Mouse (Mus musculus): ENCODE data around the gene Zeb2.
A peak's percentile ranks its signal among the peaks of the same experiment; 100 is the strongest.
"Not testable (repeated sequence)": the region's sequence is repeated elsewhere in the genome, so short reads cannot be mapped to it uniquely, and the experiment has no call there.

The Zeb2 gene

DNA sequence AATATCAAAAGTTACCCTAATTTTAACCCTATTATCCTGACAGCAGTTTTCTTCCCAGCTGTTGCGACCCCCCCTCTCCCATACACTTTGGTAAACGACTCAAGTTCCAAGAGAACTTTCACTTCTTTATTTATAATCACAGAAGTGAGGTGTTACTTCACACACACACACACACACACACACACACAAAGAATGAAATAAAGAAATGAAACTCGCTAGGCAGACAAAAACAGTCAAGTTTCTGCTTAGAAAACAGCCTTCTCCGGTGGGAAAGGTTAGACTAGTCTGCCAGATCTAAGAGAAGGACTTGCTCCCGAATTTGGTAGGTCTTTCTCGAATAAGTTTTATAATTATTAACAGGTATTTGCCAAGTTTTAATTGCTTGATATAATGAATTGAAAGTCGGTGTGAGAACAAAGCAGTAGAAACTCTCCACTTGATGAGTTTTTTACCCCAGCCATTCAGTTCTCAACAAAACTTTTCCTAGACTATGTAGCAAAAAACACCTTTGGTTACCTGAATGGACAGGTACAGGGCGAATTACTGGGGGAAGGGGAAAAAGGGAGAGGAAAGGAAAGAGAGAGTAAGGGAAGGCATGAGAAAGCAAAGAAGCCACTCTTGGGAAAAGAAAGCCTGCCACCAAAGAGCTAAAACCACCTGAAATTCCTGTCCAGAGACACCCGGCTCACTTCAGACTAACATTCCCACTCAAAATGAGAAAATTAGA lies 5.0 kb downstream of the Zeb2 start:
- peak in 1 of 2 experiments; percentile 47 for DNase-seq (ENCODE audit: low spot score in 2 of 2)

DNA sequence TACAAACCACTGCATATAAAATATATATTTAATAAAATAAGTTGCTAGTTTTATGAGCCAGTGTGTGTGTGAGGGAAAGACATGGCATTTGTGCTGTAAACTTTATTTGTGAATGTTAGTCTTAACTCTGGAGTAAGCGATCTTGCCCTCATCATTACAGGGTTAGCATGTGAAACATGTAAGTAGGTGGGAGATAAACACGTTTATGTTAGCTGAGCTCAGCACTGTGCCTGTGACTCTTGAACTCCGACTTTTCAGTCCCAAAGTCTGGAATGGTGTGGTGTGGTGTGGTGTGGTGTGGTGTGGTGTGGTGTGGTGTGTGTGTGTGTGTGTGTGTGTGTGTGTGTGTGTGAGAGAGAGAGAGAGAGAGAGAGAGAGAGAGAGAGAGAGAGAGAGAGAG lies 5.6 kb downstream of the Zeb2 start:
- DNase-seq (ENCODE audit: low spot score in 2 of 2): not testable (repeated sequence)

DNA sequence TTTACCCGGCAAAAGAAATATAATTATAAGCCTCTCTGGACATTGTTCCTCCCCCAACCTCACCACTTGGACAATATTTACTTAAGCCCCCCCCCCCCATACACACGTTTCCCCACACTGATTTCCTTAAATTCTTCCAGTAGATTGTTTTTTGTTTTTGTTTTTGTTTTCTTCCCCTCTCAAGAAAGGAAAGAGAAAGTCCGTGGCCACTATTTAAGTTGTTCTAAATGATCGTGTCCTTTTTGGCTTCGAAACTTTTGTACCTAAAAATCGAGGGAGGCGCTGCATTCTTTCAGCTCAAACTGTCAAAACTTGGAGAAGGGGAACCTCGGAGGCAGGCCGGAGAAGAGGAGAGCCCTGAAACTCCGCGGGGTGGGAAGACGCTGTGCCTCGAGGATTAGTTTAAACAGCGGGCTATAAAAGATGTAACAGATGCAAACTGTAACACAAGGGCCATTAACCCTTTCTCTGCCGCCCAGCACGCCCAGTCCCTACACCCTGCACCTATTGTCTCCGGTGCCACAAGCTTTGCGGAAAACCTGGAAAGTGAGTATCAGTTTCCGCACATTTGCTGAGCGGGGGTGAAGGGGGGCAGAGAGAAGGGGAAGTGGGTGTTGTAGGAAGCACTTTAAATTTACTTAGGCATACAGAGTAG lies 6.3 kb downstream of the Zeb2 start:
- DNase-seq (ENCODE audit: low spot score in 2 of 2): peak in 1 of 2 experiments; percentile 57

DNA sequence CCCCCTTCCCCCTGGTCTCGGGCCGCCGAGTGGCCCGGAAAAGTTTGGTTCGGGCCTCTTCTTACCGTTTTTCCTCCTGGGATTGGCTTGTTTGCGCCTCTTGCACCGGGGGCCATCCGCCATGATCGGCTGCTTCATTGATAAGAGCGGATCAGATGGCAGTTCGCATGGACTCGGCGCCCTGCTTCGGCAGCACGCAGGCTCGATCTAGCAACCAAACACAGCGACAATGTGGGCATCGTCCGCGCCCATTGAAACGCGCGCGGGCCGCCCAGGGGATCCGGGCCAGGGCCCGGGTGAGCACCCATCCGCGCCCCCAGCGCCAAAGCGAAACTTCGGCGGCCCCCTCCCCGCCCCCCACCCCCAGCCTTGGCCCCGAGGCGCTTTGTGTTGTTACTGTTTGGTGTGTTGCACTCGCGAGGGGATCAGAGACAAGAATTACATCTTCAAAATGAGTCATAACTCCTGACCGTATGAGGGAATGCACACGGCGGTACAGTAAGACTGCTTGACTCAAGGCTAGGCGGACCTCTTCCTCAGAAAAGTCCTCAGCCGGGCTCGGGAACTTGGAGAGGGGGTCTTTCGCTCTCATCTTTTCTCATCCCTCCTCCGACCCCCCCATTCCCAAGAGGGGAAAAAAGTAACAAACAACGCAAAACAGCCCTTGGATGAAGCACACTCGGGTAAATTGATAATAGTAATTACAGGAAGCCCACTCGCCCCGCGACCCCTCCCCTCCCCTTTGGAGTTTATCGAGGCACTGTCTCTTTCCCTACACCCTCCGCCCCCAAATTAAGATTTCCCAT lies 7.0 kb downstream of the Zeb2 start:
- peak; percentile 70 to 73 for DNase-seq (ENCODE audit: low spot score in 2 of 2)

DNA sequence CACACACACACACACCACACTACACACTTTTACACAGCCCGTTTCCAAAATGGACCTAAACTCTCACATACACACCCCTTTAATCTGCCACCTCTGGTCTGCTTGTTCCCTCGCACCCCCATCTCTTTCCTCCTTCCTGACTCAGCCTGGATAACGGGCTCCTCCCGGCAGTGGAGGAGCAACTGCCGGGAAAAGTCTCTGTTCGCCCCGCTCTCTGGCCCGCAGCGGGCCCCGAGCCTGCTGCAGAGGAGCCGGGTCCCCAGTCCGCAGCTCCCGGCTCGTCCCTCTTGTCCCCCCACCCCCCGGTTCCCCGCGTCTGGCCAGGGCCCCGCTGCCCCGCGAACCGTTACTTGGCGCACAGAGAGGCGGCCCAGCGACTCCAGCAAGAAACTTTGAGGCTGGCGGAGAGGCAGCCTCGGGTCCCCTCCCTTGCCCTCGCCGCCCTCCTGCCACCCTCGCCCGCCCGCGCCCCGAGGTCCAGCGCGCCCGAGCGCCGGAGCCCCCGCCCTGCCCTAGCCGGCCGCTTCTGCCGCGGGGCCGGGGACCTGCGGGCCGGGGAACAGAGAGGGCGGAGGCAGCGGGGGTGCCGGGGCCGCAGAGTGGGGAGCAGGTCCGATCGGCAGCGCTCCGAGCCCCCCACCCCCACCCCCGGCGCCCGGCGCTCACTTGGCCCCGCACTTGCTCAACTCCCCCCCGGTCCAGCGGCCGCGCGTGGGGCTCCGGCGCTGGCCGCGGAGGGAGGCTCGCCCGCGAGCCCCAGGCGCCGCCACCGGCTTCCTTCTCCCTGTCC lies 7.8 kb downstream of the Zeb2 start:
- DNase-seq (ENCODE audit: low spot score in 2 of 2): no peak

DNA sequence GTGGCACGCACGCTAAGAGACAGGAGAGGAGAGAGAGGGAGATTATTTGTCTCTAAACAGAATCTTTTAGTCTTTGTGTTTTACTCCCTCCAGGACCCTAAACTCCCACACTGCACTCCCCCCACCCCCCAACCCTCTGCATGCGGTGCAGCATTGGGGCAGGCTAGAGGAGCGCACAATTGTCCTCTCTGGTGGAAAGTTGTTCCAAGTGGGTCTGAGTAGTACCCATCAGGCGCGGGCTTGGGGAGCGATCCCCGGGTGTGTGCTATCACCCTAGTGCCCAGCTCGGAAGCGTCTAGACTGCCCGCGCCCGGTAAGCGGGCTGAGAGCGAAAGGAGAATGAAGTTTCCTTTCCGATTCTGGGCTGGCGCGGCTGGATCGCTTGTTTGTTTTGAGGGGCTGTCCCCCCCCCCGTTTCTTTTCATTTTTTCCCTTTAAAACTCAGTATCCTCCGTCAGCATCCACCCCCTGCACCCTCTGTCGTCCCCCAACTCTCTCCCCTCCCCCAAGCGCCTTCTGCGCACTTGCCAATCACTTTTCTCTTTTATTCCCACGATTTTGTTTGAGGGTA lies 8.6 kb downstream of the Zeb2 start:
- peak in 1 of 2 experiments; percentile 51 for DNase-seq (ENCODE audit: low spot score in 2 of 2)

DNA sequence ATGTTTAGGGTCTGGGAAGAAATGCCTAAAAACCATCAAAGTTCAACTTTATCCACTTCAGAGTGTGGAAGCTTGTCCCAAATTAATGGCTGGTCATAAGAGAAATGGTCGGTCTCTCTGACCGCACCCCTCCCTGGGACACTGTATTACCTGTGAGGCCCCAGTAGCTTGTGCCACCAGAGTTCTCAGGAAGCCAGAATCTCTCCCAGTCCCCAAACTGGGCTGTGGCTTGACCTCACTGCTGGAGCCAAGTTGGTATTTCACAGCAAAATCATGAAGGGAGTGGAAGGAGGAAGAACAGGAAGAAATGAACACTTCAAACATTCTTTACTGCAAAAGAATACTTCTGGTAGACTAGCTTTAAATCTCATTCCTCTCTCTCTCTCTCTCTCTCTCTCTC lies 9.6 kb downstream of the Zeb2 start:
- DNase-seq (ENCODE audit: low spot score in 2 of 2): no peak

DNA sequence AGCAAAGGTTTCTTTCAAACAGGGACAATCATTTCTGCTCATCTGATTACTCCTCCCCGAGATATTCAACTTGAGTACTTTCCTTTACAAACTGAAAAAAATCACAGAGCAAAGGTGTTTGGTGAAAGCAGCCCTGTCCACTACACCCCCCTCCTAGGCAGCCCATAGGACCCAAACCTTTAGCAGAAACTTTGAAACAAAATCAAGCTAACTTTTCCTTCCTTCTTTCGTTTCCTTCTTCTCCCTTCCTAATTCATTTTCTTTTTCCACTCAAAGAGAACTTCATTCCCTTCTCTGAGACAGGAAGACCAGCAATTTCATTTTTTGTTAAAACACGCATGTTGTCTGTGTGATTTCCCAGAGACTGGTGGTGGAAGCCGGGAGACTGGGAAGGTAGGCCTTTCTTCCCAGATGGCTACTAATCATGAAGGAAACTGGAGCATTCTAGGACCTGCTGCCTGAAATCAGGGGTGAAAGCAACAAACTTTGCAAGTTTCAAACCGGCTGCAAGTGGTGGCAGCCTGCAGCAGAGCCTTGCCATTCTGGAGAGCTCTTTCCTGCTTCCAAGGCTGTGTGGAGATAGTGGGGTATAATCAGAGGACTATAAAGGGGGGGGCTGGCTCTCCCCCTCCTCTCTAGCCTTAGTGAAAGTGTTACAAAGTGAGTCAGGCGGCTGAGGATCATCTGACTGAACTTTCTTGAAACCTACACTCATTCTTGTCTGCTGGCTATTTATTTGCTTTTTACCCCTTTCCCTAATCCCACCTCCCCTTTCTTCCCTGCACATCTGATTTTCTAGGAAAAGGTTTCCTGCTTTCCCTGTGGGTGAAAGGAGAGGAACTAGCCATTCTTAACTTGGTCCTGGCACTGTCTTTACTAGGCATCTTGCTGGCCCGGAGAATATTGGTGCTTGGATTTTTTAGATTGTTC lies 11.0 kb downstream of the Zeb2 start:
- peak in 1 of 2 experiments; percentile 35 for DNase-seq (ENCODE audit: low spot score in 2 of 2)

DNA sequence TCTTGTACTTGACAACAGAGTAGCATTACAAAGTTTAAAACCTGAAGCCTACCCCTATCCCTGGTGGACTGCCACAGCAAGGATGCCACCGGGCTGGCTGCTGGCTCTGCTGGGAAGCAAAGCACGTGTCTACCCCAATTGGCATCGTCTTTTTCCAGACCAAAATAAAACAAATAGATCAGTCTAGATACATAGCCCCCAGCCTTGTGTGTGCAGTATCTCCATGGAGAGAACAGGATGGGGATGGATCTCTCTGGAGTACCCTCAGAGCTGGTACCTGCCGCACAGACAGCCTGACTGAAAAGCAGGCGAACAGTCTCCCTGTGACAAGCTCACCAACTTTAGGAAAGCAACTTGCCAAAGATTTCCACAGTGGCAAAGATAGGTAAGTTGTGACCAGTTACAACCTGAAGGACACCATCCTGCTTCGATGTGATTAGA lies 11.9 kb downstream of the Zeb2 start:
- no peak for DNase-seq (ENCODE audit: low spot score in 2 of 2)

DNA sequence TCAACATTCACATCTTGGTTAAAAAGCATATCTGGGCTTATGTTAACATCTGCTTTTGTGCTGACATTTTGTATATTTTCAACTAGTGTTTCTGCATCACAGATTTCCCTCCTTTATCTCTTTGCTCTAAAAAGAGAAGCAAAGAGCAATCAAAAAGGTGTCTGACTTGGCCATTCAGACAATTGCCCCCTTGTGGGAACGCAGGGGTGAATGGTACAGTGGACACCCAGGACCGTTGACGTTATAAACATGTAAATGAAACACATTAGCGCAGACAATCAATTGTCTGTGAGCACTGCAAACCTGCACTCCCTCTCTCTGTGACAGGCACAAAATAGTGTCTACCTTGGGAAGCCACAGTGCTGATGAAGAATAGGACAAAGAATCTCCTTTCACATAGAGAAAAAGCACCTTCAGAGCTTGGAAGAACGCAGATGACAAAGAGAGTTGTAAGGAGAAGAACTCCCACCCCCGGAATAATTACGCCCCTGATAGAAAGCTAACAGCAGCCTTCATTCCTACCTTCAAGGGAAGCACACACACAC lies 12.6 kb downstream of the Zeb2 start:
- DNase-seq (ENCODE audit: low spot score in 2 of 2): no peak

DNA sequence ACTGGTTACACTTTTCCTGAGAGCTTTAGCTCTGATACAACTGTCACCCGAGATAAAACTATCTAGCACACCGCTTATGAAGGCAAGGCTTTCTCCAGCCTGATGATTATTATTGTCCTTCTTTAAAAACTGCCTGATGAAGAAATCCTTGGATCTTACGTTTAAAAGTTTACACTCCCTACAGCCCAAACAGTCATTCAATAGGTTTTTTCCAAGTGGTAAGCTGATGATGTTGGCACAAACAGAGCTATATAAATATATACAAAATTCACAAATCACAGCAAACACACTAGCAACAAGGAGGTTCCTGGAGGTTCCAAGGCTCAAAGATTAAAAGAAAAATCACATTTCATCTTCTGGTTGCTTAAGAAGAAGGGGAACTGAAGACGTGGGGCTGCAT lies 13.1 kb downstream of the Zeb2 start:
- DNase-seq (ENCODE audit: low spot score in 2 of 2): no peak

DNA sequence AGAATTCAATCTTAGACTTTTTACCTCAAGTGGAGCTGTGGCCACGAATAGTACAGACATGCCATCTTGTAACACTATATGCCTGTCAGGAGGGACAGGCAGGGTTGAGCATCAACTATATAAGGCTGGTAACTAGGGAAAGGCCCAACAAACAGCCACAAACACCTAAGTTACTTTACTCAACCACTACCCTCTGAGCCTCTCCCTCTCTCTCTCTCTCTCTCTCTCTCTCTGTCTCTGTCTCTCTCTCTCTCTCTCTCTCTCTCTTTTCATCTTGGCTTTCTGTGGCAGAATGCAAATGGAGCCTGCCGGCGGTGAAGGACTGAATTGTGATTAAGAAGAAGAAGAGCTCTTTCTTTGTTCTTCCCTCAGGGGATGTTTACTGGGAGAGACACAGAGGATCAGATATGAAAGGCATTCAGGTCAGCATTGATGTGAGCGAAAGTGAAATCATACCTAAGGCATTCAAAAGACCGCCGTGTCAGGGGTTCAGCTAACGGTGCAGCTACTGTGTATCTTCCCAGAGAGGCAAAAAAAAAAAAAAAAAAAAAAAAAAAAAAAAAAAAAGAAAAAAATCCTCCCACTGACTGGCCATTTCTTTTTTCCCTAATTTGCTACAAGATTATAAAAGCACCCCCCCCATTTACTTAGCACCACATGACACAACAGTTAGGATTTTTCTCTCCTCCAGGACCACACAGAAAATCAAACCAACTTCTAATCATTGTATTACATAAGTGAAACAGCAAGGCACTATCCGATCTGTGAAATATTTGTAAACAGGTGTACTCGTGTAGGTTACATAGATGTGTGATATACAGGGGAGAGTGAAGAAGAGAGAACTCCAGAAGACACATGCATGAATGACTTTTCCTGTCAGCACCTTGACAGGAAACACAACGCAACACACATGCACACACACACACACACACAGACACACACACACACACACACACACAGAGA lies 13.9 kb downstream of the Zeb2 start:
- DNase-seq (ENCODE audit: low spot score in 2 of 2): no peak

DNA sequence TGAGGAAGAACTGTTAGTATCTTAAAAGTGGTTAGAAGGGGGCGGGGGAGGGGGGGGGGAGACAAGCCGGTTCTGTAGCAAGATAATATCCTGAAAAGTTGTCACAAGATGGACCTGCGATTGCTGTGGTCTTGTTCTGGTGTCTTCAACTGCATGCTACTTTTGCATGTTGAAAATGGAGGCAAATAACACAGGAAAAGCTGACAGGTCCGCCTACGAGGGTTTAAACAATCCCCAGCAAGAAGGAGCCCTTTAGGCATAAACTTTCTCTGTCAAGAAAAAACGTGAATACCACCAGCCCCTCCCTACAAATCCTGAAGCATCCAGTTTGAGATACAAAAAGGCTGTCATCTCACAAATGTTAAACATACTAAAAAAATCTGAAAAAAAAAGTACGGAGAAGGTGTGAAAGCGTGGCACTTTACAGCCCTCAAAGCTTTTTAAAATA lies 15.0 kb downstream of the Zeb2 start:
- DNase-seq (ENCODE audit: low spot score in 2 of 2): no peak

DNA sequence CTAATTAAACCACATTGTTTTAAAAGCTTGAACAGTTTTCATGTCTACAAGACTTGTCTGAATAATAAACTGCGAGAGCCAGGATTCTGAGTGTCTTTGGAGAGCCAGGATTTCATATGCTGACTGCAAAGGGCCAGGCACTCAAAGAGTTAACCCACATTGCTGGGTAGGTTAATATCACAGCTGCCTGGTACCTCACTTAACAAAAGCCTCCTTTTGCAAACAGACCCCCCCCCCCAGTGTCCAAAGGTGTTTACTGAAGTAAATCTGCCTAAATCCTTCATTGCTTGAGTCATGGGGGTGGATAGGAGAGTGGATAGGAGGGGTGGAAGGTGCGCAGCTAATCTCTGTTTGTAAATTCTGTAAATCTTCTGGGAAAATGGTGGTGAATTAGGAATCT lies 15.6 kb downstream of the Zeb2 start:
- no peak for DNase-seq (ENCODE audit: low spot score in 2 of 2)

DNA sequence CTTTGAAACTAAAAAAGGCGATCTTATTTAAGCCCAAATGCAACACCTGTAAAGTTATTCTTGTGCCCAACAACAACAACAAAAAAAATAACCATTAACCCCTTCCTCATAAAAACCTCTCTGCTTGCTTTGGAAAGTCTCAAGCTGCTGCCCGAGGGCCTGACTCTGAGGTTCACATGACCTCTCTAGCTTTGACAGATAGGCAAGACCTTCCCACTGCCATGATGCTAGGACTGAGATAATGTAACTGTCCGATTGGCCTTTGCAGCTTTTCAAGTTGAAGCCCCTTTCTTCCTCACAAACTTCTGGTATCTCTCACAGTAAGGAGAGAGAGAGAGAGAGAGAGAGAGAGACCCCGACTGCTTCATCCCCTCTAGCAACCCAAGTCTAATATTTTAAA lies 16.2 kb downstream of the Zeb2 start:
- no peak for DNase-seq (ENCODE audit: low spot score in 2 of 2)

DNA sequence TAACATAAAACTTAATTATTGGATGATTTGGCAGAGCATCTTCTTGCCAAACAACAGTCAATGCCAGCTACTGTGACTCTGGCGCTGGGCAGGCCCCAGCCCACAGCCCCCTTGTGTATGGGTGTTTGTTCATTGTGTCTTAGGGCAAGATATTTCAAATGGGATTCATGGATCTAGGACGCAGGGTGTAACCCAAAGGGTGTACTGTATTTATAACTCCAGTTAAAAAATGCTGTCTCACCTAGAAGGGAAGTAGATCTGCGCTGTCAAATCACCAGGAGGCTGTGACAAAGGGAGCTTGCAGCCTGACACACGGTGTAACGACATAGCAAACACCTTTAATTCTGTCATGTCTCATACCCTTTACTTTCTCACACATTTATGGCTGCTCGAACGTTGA lies 16.6 kb downstream of the Zeb2 start:
- DNase-seq (ENCODE audit: low spot score in 2 of 2): no peak

DNA sequence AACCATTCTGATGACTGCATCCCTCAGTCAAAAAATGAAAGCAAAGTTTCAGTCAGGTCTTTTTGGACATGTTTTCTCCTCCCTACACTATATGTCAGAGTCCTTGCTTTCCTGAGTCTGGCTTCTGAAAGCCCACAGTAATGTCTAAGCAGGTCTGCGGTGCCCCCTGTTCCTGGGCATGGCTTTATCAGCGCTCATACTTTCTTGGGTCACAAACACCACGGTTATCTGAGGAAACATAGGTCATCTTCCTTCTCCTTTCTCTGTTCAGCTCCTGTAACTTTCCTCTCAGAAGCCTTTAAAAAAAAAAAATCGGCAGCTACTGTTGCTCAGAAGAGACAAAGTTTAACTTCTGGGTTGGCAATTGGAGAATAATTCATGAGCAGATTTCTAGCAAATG lies 17.2 kb downstream of the Zeb2 start:
- no peak for DNase-seq (ENCODE audit: low spot score in 2 of 2)

DNA sequence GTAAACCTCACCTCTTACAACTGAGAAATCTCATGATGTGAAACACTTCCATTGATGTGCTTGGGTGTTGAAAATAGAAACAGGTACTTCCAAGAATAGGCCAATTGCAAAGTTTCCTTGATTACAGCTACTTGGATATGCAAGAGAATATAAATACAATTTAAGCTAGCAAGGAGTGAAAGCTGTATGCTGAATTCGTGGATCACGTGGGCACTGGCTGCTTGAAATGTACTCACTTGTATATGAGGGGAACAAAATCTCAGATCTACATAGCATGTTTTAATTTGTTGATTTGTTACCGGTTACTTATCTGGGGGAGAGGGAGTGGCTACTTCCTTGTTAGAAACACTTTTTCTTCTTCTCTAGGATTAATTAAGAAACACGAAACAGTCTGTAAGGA lies 18.1 kb downstream of the Zeb2 start:
- DNase-seq (ENCODE audit: low spot score in 2 of 2): no peak

DNA sequence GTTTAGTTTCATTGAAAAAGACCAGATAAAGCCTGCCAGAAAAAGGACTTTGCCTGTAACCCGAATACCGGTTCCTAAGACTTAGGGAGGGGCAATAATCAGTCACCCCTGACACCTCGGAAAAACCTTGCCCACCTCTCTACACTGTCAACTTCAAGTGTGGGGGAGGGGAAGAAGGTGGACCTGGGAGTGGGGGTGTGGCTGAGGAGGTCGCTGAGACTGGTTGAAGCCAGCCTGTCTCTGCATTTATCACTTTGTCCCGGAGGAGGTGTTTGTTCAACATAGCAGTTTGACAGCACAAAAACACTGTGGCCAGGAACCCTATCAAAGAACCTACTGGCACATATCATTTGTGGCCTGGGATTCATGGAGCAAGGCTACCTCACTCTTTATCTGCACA lies 19.2 kb downstream of the Zeb2 start:
- no peak for DNase-seq (ENCODE audit: low spot score in 2 of 2)
